Mouse (Mus musculus) midbrain, embryonic 15.5 days (tissue): ENCODE measurements around the gene Egfl7. TPM values are rescaled to one million over a fixed set of nuclear protein-coding genes. Genes with fewer than 3 reads are reported as not detected.

Experiments
- ATAC-seq: fragments of 200-750 bp; cut with Nextera tagmentation; replicated peaks from 2 replicates; pipeline ENCODE4 v1.8.0; 2017; ENCODE audit warnings: moderate TSS enrichment
- H3K27ac ChIP-seq: fragments of 300-500 bp; sonication (generic); 2 replicates; pipeline ENCODE4 v1.5.1; 2015; ENCODE audit warnings: mild to moderate bottlenecking, inconsistent platforms
- H3K27me3 ChIP-seq: fragments of 300-500 bp; sonication (generic); replicated peaks from 2 replicates; pipeline ENCODE4 v1.6.1; 2015; ENCODE audit warnings: inconsistent platforms
- H3K36me3 ChIP-seq: fragments of 300-500 bp; sonication (generic); replicated peaks from 2 replicates; pipeline ENCODE4 v1.6.1; 2015; ENCODE audit warnings: inconsistent platforms
- H3K4me1 ChIP-seq: fragments of 300-500 bp; sonication (generic); 2 replicates; pipeline ENCODE4 v1.6.1; 2015; ENCODE audit warnings: inconsistent platforms
- H3K4me2 ChIP-seq: fragments of 300-500 bp; sonication (generic); 2 replicates; pipeline ENCODE4 v1.6.1; 2015; ENCODE audit warnings: inconsistent platforms, mild to moderate bottlenecking, moderate library complexity
- H3K4me3 ChIP-seq: fragments of 300-500 bp; sonication (generic); 2 replicates; pipeline ENCODE4 v1.5.1; 2015; ENCODE audit warnings: mild to moderate bottlenecking, inconsistent platforms
- H3K9ac ChIP-seq: fragments of 300-500 bp; sonication (generic); 2 replicates; pipeline ENCODE4 v1.6.1; 2015; ENCODE audit warnings: mild to moderate bottlenecking, inconsistent platforms
- H3K9me3 ChIP-seq: fragments of 300-500 bp; sonication (generic); 2 replicates; pipeline ENCODE4 v1.6.1; 2016; ENCODE audit warnings: inconsistent platforms
- WGBS: fragments of 180-500 bp; shearing (Covaris S2); methylation state at CpG from one replicate; pipeline ENCODE4 v1.1.7; 2015; ENCODE audit warnings: mixed read lengths; 5-methylcytosine and 5-hydroxymethylcytosine counted together
- polyA plus RNA-seq: library from polyadenylated mRNA; unstranded; fragments of >200 nt; fragmentation: Nextera tagmentation; extraction: Ambion mirVana; gene quantifications from 2 replicates; pipeline ENCODE4 v1.2.1, GENCODE M21; 2015

Egfl7 gene
- polyA plus RNA-seq, 1 experiment from 2014 or later = 71.8 TPM

- no peak for ATAC-seq
- Histone ChIP-seq H3K9me3 (no peaks in the 10 kb centered on the region), H3K4me3 (no peak overlapping the region), H3K27ac (no peak overlapping the region), H3K4me2 (no peak overlapping the region), H3K36me3 (no peaks in the 10 kb centered on the region), H3K9ac (no peak overlapping the region), H3K4me1 (peaks cover 12% of the 10 kb centered on the region), H3K27me3 (peaks cover 29% of the 10 kb centered on the region)
- WGBS = 57% methylated on average over 6 of the region's 6 CpGs
These were observed 27.5 kb downstream of the Egfl7 start for GRCm38 (mm10) chr2:26607056-26607910.

GRCm38 (mm10) chr2:26608781-26609180, 29.0 kb downstream of the Egfl7 start:
- no peaks in the 10 kb centered on the region for H3K9me3 ChIP-seq
- no peak for ATAC-seq
- H3K4me2 ChIP-seq = no peak overlapping the region
- H3K9ac ChIP-seq = no peak overlapping the region
- peaks cover 15% of the 10 kb centered on the region for H3K27me3 ChIP-seq
- H3K36me3 ChIP-seq = no peaks in the 10 kb centered on the region
- H3K27ac ChIP-seq = no peak overlapping the region
- peaks cover 7% of the 10 kb centered on the region for H3K4me1 ChIP-seq
- H3K4me3 ChIP-seq = no peak overlapping the region

- no peak for ATAC-seq
- Histone ChIP-seq H3K9me3 (no peaks in the 10 kb centered on the region), H3K9ac (no peak overlapping the region), H3K4me1 (peaks cover 3% of the 10 kb centered on the region; the same call in 1 of the 2 replicates), H3K27ac (no peak overlapping the region), H3K36me3 (no peaks in the 10 kb centered on the region), H3K4me2 (no peak overlapping the region), H3K27me3 (peaks cover 12% of the 10 kb centered on the region), H3K4me3 (no peak overlapping the region)
These were observed 29.4 kb downstream of the Egfl7 start for GRCm38 (mm10) chr2:26609261-26609661.

GRCm38 (mm10) chr2:26610526-26610925, 30.7 kb downstream of the Egfl7 start:
- Histone ChIP-seq H3K9me3 (no peaks in the 10 kb centered on the region), H3K36me3 (no peaks in the 10 kb centered on the region), H3K4me2 (no peak overlapping the region), H3K4me3 (no peak overlapping the region), H3K4me1 (no peaks in the 10 kb centered on the region), H3K9ac (no peak overlapping the region), H3K27me3 (peaks cover 4% of the 10 kb centered on the region; the same call in 1 of the 2 replicates), H3K27ac (no peak overlapping the region)
- no peak for ATAC-seq
- 74% methylated on average over 3 of the region's 3 CpGs for WGBS

- no peak for ATAC-seq
- Histone ChIP-seq H3K27me3 (peaks cover 2% of the 10 kb centered on the region; the same call in 1 of the 2 replicates), H3K27ac (no peak overlapping the region), H3K36me3 (no peaks in the 10 kb centered on the region), H3K4me1 (no peaks in the 10 kb centered on the region), H3K4me3 (no peak overlapping the region), H3K4me2 (no peak overlapping the region), H3K9me3 (no peaks in the 10 kb centered on the region), H3K9ac (no peak overlapping the region)
These were observed 31.2 kb downstream of the Egfl7 start for GRCm38 (mm10) chr2:26611054-26611453.

- no peak for ATAC-seq
- H3K9ac ChIP-seq = no peak overlapping the region
- H3K4me1 ChIP-seq = no peaks in the 10 kb centered on the region
These were observed 32.1 kb downstream of the Egfl7 start for GRCm38 (mm10) chr2:26611896-26612295.

GRCm38 (mm10) chr2:26614903-26615302, 35.1 kb downstream of the Egfl7 start:
- 81% methylated on average over 5 of the region's 5 CpGs for WGBS
- Histone ChIP-seq H3K4me3 (no peak overlapping the region), H3K9ac (no peak overlapping the region), H3K36me3 (no peaks in the 10 kb centered on the region), H3K9me3 (no peaks in the 10 kb centered on the region), H3K27ac (no peak overlapping the region), H3K4me1 (no peaks in the 10 kb centered on the region), H3K27me3 (no peaks in the 10 kb centered on the region), H3K4me2 (no peak overlapping the region)
- no peak for ATAC-seq

More at GRCm38 (mm10) chr2:26611896-26612295, 32.1 kb downstream of the Egfl7 start:
- no peak overlapping the region for H3K4me2 ChIP-seq
- H3K36me3 ChIP-seq = no peaks in the 10 kb centered on the region
- H3K9me3 ChIP-seq = no peaks in the 10 kb centered on the region
- H3K4me3 ChIP-seq = no peak overlapping the region
- H3K27me3 ChIP-seq = no peaks in the 10 kb centered on the region
- no peak overlapping the region for H3K27ac ChIP-seq

GRCm38 (mm10) chr2:26615459-26616124, 35.8 kb downstream of the Egfl7 start:
- H3K27me3 ChIP-seq = no peaks in the 10 kb centered on the region
- WGBS = 84% methylated on average over 4 of the region's 4 CpGs
- H3K36me3 ChIP-seq = no peaks in the 10 kb centered on the region
- no peak overlapping the region for H3K4me2 ChIP-seq
- no peaks in the 10 kb centered on the region for H3K9me3 ChIP-seq
- no peak overlapping the region for H3K4me3 ChIP-seq
- no peak for ATAC-seq
- no peak overlapping the region for H3K9ac ChIP-seq
- no peak overlapping the region for H3K27ac ChIP-seq
- H3K4me1 ChIP-seq = no peaks in the 10 kb centered on the region

GRCm38 (mm10) chr2:26617331-26617730, 37.5 kb downstream of the Egfl7 start:
- H3K27me3 ChIP-seq = no peaks in the 10 kb centered on the region
- no peak overlapping the region for H3K4me2 ChIP-seq
- H3K4me3 ChIP-seq = no peak overlapping the region
- H3K9ac ChIP-seq = no peak overlapping the region
- no peak overlapping the region for H3K27ac ChIP-seq
- WGBS = 77% methylated on average over 6 of the region's 6 CpGs
- H3K36me3 ChIP-seq = no peaks in the 10 kb centered on the region
- no peak for ATAC-seq
- H3K9me3 ChIP-seq = no peaks in the 10 kb centered on the region
- H3K4me1 ChIP-seq = no peaks in the 10 kb centered on the region

- no peak overlapping the region for H3K4me2 ChIP-seq
- no peaks in the 10 kb centered on the region for H3K9me3 ChIP-seq
- H3K27me3 ChIP-seq = no peaks in the 10 kb centered on the region
- 61% methylated on average over 7 of the region's 7 CpGs for WGBS
- no peak for ATAC-seq
- no peak overlapping the region for H3K4me3 ChIP-seq
- H3K9ac ChIP-seq = no peak overlapping the region
- no peak overlapping the region for H3K27ac ChIP-seq
- H3K4me1 ChIP-seq = peaks cover 4% of the 10 kb centered on the region; the same call in 1 of the 2 replicates
- no peaks in the 10 kb centered on the region for H3K36me3 ChIP-seq
These were observed 38.1 kb downstream of the Egfl7 start for GRCm38 (mm10) chr2:26617928-26618327.

GRCm38 (mm10) chr2:26621246-26621645, 41.4 kb downstream of the Egfl7 start:
- Histone ChIP-seq H3K9ac (no peak overlapping the region), H3K4me2 (no peak overlapping the region), H3K4me1 (peaks cover 6% of the 10 kb centered on the region; the same call in 1 of the 2 replicates), H3K36me3 (no peaks in the 10 kb centered on the region), H3K27me3 (no peaks in the 10 kb centered on the region), H3K27ac (no peak overlapping the region), H3K9me3 (no peaks in the 10 kb centered on the region), H3K4me3 (no peak overlapping the region)
- WGBS = 45% methylated on average over 2 of the region's 2 CpGs
- ATAC-seq = no peak

- H3K4me2 ChIP-seq = no peak overlapping the region
- H3K36me3 ChIP-seq = no peaks in the 10 kb centered on the region
- H3K9ac ChIP-seq = no peak overlapping the region
- ATAC-seq = no peak
- no peaks in the 10 kb centered on the region for H3K9me3 ChIP-seq
- no peaks in the 10 kb centered on the region for H3K27me3 ChIP-seq
- WGBS = 59% methylated on average over 5 of the region's 5 CpGs
- H3K4me1 ChIP-seq = peaks cover 11% of the 10 kb centered on the region; the same call in 1 of the 2 replicates
- no peak overlapping the region for H3K27ac ChIP-seq
- H3K4me3 ChIP-seq = no peak overlapping the region
These were observed 43.2 kb downstream of the Egfl7 start for GRCm38 (mm10) chr2:26622984-26623383.

GRCm38 (mm10) chr2:26625419-26625818, 45.6 kb downstream of the Egfl7 start:
- Histone ChIP-seq H3K9ac (no peak overlapping the region), H3K9me3 (no peaks in the 10 kb centered on the region), H3K27ac (no peak overlapping the region), H3K36me3 (no peaks in the 10 kb centered on the region), H3K4me2 (no peak overlapping the region), H3K4me3 (no peak overlapping the region), H3K4me1 (peaks cover 26% of the 10 kb centered on the region), H3K27me3 (no peaks in the 10 kb centered on the region)
- WGBS = 85% methylated on average over 3 of the region's 3 CpGs
- ATAC-seq = no peak
